Mouse (Mus musculus) C2C12 (cell line): Measurements from ENCODE around the gene Nkapl.

Experiments
- CEBPB ChIP-seq: IDR thresholded peaks from one replicate; pipeline ENCODE4 v1.6.1; 2011; ENCODE audit warnings: low read depth, mild to moderate bottlenecking, control low read depth, moderate library complexity
- CTCF ChIP-seq: IDR thresholded peaks from one replicate; pipeline ENCODE4 v1.5.1; 2011; ENCODE audit not compliant: control insufficient read depth, insufficient read depth, insufficient read length
- FOSL1 ChIP-seq: IDR thresholded peaks from one replicate; pipeline ENCODE4 v1.8.0; 2011; ENCODE audit warnings: mild to moderate bottlenecking, low read length; ENCODE audit not compliant: poor library complexity, insufficient read depth, severe bottlenecking
- MAX ChIP-seq: IDR thresholded peaks from one replicate; pipeline ENCODE4 v1.6.1; 2011; ENCODE audit warnings: mild to moderate bottlenecking, control low read depth
- MYOD1 ChIP-seq: IDR thresholded peaks from one replicate; pipeline ENCODE4 v1.6.1; 2011; ENCODE audit warnings: low read depth; ENCODE audit not compliant: control insufficient read depth, insufficient read length
- MYOG ChIP-seq: IDR thresholded peaks from one replicate; pipeline ENCODE4 v1.6.1; 2011; ENCODE audit not compliant: control insufficient read depth, insufficient read length; ENCODE audit errors: extremely low read depth
- USF1 ChIP-seq: IDR thresholded peaks from one replicate; pipeline ENCODE4 v1.6.1; 2011; ENCODE audit warnings: low read depth, mild to moderate bottlenecking, control low read depth, moderate library complexity

DNA sequence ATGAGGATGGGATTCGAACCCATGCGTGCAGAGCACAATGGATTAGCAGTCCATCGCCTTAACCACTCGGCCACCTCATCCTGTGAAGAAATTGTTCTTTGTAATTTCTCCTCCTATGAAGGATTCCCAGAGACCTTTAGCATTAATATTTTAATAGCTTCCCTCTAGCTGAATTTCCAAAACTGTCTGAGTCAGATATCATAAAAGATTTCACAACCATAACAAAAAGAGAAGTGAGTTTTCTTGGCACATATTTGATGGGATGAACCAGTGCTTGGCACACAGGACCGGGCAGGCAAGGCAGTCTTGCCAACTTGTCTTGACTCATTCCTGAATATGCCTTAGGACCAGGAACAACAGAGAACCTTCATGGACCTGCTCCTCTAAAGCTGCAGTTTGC, 24.5 kb upstream of the Nkapl start:
- TF ChIP-seq CTCF, result no peak
- no peak for TF ChIP-seq USF1
- no peak for TF ChIP-seq MAX
- no peak for TF ChIP-seq FOSL1
- no peak for TF ChIP-seq MYOD1
- TF ChIP-seq CEBPB, result no peak
- no peak for TF ChIP-seq MYOG
